Mouse (Mus musculus) brain, embryonic 14.5 days (tissue): ENCODE results near the gene Cep83.

Experiments used
- CTCF ChIP-seq: fragments of 200-500 bp; IDR thresholded peaks from 2 replicates; pipeline ENCODE4 v1.5.1; 2012; ENCODE audit warnings: inconsistent platforms, mild to moderate bottlenecking, moderate library complexity, borderline replicate concordance; ENCODE audit not compliant: insufficient read depth, insufficient read length; ENCODE audit errors: extremely low read depth
- POLR2A ChIP-seq: fragments of 200-500 bp; IDR thresholded peaks from 2 replicates; pipeline ENCODE4 v1.6.1; 2012; ENCODE audit warnings: mild to moderate bottlenecking, inconsistent platforms, borderline replicate concordance; ENCODE audit not compliant: poor library complexity, insufficient read depth, insufficient read length, severe bottlenecking; ENCODE audit errors: extremely low read depth

DNA sequence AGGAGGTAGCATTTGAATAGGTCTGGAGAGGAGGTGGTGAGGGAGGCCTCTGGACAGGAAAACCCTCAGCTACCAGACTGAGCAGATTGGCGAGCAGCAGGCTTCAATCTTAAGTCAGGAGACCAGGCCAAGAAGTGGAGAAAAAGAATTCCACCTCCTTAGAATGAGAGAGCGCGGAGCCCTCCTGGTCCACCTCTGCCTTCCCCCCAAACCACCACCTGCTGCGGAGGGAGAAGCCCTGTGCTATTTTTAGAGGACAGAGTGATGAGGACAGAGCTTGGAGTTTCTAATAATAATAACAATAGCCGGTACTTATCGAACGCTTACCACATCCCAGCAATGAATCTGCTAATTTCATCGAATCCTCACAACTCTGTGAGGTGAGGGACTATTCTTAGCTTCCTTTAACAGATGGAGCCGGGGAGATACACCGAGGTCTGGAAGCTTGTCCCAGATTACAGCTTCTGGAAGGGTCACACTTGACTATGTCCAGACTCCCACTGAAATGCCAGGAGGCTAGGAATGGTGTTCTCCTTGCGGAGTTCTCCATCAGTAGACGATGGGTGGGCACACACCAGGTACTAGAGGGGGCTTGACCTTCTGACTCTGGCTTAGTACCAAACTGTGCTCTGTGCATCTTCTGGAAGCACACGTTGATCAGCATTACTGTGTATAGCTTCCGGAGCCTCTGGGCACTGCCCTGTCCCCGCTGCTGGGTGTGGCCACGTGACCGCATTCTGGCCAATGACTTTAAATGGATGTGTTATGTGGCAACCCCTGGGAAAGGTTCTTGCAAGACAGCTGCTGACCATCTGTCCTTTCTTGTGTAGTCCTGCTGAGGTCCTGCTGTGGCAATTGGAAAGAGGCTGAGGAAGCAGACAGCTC is 130.6 kb downstream of the Cep83 start:
- TF ChIP-seq CTCF (no peak), POLR2A (no peak)
